Mouse (Mus musculus): ENCODE data around the gene Ccdc130. TPM values are rescaled to one million over a fixed set of nuclear protein-coding genes. Genes with fewer than 3 reads are reported as not detected.

Gene Ccdc130
- total RNA-seq (2021): 15.0 and 24.8 TPM in 2 replicates
- long read RNA-seq, transcript Ccdc130-202 (10 exons, 2,119 nt): major isoform, 5 of 8 reads
- long read RNA-seq, partial matches to known transcripts: 0 of 8 reads
- long read RNA-seq, other reads (novel, unspliced or antisense): 3 of 8 reads

DNA sequence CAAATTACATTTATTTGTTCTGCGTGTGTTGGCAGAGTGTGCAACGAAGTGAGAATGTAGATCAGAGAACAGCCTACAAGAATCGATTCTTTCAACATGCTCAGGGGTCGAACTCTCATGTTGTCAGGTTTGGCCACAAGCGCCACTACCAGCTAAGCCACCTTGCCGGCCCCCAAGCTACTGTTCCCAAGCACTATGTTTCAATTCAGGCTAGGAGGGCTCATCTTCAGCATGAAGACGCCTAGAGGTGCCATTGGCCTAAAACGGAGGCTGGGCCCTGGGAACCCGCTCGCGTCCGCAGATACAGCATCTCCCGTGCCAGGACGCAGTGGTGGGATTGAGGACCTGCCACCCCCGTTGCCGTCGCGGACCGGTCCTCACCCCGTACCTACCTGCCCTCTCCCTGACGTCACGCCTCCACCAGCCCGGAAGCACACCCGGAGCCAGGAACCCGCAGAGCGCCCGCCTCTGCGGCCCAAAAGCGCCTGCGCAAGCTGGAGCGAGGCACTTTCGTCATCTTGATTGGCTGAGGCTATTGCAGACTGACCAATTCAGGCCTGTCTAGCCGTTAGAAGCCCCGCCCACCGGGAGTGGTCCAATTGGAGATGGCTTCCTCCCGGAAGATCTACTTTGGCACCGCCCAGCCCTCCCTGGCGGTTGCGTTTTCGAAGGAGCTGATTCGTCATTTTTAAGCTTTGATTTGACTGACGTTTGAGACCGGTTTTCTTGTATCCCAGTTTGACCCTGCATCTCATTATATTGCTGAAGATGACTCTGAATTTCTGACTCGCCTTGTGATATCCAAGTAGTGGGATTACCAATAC, at the start of gene Ccdc130:
Gene Ccdc130 (minus strand): TSS at position 431 of the 824 bp plus-strand sequence.
- peak; percentile 100 for DNase-seq

DNA sequence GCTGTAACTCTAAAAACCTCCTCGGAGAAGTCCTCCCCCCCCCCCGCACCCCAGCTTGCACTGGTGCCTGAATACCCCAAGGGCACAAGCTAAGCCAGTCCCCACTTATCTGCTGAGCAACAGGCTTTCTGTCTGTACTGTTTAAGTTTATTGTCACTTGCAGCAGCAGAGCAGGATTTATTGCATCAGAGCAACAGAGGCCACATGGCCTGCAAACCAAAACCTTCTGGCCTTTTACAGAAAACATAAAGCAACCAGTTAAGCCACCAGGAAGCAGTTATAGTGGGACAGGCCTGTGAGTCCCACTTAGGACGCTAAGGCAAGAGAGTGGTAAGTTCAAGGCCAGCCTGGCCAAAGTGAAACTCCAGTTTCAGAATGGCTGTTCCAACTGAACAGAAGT, 38.2 kb upstream of the Ccdc130 start:
- DNase-seq: no peak

DNA sequence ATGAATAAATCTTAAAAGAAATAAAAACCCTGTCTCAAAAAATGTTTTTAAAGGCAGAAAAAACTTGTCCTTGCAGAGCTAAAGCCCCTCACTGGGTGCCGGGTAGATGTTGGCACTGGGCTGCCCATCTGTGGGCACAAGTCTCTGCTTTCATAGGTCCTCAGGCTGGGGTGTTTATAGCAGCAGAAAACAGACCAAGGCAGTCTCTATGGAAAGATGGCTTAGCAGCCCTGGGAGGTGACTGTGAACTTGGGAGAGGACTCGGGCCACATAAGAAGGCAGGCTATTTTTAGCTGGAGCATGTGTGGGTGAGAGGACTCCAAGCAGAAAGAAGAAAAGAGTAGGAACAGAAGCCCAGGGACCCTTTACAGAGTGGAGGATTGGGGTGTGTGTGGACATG, 33.8 kb upstream of the Ccdc130 start:
- DNase-seq: no peak

DNA sequence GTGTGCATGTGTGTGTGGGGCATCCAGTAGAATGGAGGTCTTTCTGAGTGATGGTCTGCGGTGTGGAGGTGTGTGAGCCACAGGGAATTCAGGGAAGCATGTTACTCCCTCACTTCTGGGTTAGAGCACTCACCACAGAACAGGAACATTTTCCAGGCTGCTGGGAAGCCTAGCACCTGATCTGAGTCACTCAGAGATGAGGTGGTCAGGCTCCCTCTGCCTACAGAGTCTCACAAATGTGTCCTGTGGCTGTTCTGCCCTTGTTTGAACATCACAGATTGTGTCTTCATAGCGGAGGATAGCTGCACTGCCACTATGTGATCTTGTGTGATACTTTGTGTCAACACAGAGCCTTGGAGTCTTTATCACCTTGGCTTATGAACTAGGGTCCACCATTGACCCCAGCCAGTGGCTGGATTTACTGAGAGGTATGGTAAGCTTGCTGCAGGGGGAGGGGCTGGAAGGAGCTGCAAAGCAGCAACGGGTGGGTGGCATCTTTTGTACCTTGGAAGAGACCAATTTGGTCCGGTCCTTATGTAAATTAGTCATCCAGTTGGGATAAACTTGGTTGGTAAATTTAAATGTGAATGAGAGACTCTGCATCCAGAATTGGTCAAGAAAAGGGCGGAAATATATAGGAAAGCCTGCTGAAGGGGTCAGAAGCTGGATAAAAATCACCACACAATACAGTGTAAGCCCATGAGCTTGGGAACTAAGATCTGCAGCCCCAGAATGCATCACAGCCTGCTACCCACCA, 27.0 kb upstream of the Ccdc130 start:
- no peak for DNase-seq

DNA sequence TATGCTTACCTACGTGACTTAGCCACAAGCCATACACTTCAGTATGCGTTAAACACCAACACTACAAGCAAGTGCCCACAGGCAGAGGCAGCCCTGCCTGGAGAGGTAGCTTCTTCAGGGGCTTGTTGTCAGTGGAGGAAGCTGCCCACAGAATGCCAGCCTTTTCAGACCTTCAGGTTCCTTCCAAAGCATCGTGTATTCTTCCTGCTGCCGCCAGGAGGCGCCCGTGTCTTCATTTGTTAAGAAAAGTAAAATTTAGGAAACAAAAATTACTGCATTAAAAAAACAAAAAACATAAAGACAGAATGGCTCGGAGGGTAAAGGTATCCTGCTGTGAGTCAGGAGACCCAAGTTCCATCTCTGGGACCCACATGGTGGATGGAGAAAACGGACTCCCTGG, 21.5 kb upstream of the Ccdc130 start:
- peak; percentile 64 for DNase-seq

DNA sequence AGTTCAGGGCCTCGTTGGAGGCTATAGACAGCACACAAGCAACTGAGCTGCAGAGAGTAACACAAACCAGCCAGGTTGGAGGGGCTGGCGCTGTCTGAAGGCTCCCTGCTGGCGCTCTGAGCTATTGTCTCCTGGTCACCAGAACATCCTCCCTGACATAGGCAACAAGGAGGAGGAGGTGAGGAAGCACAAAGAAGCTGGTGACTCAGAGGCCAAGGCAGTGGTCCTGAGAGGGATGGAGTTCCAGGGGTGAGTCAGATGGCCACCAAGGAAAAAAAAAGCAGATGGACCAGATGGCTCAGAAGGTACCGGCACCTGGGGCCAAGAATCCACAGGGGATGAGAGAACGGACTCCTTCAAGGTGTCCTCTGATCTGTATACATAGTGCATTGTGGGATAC, 20.9 kb upstream of the Ccdc130 start:
- DNase-seq: no peak

DNA sequence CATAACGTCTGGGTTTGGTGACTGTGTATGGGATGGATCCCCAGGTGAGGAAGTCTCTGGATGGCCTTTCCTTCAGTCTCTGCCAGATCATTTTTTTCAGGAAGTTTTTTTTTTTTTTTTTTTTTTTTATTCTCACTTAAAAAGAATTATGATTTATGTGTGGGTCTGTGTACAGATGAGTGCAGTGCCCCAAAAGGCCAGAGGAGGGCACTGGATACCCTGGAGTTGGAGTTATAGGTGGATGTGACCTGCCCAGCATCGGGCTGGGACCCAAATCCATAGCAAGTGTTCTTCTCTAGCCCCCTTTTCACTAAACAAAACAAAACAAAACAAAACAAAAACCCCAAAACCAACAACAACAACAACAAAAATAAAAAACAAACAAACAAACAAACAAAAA, 18.7 kb upstream of the Ccdc130 start:
- peak; percentile 10 for DNase-seq

DNA sequence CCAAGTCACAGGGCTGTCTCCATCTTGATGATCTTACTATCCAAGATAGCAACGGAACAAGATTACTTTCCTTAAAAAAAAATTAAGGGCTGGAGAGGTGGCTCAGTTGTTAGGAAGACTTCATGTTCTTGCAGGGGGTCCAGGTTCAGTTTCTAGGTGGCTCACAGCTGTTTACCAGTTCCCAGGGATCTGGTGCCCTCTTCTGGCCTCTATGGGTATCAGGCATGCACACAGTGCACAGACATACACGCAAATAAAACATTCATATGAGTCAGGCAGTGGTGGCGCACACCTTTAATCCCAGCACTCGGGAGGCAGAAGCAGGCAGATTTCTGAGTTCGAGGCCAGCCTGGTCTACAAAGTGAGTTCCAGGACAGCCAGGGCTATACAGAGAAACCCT, 15.5 kb upstream of the Ccdc130 start:
- peak; percentile 37 for DNase-seq

DNA sequence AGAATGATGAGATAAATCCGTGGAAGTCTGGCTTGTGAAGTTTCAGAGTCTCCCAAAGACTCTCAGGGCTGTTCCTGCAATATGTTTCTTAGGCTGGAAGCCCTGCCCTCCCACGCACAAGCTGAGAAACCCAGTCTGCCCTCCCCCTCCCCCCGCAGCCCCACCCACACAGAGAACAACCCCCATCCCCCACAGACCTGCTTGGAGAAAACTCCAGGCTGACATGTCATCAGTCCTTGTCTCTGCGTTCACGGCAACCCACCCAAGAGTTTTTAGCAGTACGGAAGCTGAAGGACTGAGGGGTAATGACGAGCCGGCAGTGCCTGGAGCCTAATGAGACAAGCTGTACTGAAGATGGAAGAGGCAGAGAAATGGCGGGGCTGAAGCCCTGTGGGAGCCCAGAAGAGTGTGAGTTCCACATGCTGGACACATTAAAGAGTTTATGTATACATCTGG, 14.5 kb upstream of the Ccdc130 start:
- no peak for DNase-seq

DNA sequence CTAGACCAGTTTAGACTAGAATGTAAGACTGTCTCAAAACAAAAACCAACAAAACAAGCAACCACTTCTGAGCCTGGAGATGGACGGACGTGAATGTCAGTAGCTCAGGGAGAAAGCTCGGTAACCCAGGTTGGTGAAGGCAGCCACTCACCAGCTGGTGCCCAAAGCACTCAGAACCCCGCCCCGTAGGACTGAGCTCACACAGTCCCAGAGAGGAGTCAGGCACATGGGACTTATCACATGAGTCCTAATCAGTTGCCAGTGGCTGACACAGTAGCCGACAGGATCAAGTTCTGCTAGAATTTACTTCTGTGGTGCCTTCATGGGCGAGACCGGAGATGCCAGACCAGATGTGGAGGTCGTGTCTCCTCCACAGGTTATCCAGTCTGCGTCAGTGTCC, 10.6 kb upstream of the Ccdc130 start:
- DNase-seq: no peak

DNA sequence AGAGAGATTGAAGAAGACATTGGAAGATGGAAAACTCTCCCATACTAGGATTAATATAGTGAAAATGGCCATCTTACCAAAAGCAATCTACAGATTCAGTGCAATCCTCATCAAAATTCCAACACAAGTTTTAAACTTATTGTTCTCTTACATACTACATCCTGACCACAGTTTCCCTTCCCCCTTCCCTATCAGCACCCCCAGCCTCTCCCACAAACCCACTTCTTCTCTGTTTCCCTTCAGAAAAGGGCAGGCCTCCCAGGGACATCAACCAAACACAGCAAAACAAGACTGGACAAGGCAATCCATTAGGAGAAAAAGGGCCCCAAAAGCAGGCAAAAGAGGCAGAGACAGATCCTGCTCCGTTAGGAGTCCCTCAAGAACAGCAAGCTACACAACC, 6.3 kb upstream of the Ccdc130 start:
- DNase-seq: no peak

DNA sequence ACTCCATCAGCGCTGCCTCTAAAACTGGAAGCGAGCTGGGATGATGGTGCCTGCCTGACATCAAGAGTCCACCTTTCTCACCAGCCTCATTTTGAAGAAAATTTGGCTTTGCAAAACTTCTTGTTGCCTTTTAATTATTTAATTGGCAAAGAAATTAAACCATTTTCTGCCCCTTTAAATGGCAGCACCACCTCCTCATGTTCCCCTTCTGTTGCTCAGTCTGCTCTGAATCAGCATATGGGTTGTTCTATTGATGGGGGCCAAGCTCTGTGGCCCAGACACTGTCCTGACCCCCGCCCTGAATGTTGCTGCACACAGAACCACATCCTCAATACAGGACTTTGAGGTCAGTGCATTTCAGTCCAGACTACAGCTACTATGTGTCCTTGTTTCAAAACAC, 3.8 kb upstream of the Ccdc130 start:
- DNase-seq: no peak

DNA sequence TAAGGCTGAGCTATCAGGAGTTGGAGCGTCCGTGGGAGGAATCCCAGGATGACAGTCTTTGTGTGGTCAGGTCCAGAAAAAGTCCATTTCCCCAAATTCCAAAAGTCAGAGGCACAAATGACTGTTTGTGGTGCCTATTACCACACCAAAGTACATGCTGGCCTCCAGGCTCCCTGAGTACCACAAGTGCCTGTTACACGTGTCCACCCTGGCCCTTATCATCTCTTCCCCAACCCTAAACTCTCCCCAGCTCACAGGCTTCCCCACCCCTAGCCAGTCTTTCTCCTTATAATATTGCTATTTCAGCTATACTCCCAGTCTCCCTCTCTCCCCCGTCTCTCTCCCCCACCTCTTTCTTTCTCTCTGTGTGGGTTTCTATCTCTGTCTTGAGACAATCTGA, 2.1 kb upstream of the Ccdc130 start:
- DNase-seq: no peak

DNA sequence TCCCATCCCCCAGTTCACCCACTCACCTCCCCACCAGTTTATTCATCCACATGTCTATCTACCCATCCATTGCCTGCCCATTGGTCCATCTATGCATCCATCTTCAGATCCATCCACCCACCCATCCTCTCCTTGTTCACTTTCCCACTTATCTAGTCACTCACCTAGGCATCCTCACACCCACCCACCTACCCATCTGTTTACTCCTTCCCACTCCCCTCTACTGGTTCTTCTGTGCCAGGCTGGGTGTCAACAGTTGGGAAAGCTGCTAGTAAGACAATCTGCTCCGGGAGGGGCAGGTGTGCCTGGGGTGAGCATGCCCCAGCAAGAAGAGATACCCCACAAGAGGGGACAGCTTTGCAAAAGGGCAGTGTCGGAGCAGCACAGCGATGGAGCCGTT, 9.1 kb downstream of the Ccdc130 start:
- no peak for DNase-seq

DNA sequence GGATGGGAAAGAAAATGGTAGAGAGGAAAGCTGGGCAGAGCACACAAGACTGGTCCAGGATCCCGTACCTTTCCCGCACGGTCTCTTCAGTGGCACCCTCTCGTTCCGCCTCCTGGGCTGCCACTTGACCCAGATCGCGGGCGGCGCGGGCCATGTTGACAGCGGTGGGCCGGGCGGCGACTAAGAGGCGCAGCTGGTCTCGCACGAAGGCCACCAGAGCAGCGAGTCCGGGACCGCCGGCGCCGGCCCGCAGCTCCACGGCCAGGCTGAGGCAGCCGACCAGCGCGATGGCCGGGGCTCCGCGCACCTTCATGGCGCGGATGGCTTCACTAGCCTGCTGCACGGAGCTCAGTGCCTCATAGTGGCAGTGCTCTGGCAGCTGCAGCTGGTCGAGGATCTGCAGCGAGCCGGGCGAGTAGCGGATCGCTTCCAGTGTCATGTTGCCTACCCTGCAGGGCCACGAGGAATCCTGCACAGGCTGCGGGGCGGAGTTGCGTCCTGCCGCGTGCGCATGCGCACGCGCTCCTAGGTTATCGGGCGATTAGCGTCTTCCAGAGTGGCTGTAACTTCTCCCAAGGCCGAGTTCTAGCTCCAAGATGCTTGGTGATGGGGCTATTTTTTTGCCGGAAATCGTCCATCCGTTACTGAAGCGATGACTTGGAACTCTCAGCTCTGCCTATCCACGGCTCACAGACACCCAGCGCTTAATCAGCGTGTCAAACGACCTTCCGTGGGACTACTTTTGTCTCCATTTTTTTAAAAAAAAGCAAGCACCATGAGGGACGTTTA, 13.2 kb downstream of the Ccdc130 start, which contains the start of gene Mri1:
Gene Mri1 (minus strand): TSS at position 505 of the 789 bp plus-strand sequence.
- DNase-seq: peak; percentile 85

DNA sequence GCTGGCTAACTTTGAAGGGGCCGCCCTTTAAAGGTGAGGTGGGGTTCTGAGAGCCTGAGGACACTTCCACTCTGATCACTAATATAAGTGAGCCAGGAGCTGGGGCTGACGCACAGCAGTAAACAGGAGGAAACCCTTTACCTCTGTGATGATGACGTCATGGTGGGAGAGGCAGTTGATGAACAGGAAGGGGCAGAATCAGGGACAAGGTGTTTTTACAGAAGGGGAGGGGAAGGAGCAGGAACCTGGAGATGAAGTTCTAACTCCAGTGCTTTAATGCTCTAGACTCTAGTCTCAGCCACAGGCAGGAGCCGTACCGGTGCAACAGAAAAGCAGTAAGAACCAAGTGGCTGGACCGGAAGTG, 13.7 kb downstream of the Ccdc130 start:
- DNase-seq: no peak

DNA sequence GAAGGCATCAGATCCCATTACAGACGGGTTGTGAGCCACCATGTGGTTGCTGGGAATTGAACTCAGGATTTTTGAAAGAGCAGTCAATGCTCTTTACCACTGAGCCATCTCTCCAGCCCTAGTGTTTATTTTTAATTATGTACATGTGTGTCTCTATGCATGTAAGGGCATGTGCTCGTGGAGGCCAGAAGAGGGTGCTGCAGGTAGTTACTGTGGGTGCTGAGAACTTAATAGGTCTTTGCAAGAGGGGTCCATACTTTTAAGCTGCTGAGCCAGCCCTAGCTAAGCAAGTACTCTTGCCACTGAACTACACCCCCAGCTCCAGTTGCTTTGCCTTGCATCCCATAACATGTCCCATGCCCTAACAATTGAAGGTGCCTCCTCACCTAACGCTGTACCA, 14.3 kb downstream of the Ccdc130 start:
- DNase-seq: no peak

DNA sequence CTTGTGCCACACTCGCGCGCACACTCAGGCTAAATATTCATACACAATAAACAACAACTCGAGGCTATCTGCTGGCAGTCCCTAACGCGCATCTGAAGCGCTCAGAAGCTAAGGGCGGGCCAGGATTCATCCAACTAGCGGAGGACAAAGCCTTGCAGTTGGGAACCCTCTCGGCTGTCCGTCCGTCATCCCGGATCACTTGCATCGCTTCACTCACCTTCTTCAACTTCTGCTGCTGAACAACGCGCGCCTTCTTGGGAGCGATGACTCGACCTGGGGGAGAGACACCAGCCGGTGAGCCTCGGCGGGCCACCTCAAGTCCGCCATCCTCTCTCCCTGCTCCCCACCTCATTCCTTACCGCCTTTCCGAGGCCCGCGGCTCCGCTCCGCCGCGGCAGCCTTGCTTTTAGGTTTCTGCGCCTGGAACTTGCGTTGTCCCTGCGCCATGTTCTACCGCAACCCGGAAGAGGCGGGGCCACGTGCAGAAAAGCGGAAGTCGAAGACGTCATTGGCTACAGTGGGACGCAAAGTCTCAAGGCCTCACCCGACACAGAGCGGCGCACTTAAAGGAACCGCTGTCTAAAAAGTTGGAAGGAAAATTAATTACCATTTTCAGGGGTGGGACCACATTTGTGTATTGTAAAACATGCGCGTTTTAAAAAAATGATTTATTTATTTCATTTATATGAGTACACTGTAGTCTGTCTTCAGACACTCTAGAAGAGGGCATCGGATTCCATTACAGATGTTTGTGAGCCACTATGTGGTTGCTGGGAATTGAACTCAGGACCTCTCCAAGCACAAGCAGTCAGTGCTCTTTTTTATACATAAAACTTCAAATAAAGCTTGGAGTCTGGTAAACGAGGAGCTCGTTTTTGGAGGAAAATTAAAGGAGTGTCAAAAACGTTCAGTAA, 20.7 kb downstream of the Ccdc130 start, which contains the start of gene D8Ertd738e:
Gene D8Ertd738e (minus strand): TSS at position 463 of the 914 bp plus-strand sequence.
- peak; percentile 84 for DNase-seq

DNA sequence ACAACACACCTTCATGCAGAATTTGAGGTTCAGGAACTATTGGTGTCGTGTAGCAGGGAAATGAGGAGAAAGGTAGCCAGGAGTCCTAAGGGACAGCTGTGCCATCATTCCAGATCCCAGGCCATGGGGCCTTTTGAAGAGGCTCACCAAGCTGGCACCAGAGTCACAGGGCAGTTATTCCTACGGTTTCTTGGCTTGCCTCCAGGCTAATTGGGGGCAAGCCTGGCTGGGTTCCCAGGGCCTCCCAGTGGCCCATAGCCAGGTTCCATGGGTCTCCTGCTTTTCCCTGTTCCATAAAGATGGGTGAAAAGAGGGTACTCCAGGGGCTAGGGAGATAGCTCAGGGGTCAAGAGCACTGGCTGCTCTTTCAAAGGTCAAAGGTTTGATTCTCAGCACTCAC, 28.4 kb downstream of the Ccdc130 start:
- DNase-seq: no peak

DNA sequence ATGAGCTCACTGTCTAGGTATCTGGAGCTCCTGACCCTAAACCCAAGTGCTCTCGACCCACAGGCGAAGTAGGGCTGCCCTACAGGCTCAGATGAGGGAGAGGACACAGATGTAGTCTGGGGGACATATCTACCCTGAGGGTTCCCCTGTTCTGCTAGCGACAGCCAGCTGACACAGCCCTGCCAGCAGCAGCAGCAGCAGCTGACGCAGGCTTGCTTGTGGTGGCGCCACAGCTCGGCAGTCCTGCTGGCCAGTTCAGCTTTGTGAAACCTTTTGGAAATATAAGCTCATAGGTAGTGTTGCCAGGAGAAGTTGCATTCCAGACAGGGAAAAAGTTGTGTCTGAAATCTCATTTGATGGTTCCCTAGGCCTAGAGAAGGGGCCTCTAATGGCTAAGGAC, 29.0 kb downstream of the Ccdc130 start:
- no peak for DNase-seq

DNA sequence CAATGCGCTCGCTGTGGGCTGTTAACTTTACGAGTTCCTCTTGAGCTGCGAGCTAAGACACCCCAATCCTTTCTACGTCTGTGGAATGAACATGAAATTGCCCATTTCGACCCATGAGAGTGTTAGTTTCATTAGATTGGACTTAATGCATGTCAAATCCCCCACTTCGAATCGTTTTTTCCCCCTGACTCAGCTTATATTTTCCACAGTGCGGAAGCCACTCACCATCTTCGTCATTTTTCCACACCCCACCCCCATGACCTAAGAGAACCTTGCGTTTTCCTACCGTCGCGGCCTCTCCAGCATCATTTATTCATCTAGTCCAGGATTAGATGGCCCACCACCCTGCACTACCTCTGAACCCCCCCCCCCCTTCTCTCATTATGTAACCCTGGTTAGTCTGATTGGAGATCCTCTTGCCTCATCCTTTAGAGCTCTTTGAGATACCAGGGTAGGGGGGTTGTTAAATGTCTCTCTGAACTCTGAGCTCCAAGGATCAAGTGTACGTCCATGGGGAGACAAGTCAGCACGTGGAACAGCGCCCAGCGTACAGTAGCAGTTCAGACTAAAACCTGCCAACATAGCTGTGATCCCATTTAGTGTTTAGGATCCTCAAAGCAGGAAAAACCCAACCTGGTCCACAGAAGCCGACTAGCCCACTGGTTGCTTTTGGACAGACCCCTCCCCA, 32.5 kb downstream of the Ccdc130 start:
- DNase-seq: no peak
